Mouse (Mus musculus): ENCODE measurements around the gene Gars. TPM values are rescaled to one million over a fixed set of nuclear protein-coding genes. Genes with fewer than 3 reads are reported as not detected.
A peak's percentile ranks its signal among the peaks of the same experiment; 100 is the strongest.

The Gars gene
- total and polyA plus RNA-seq, 3 experiments, result 26.7 to 60.4 (median 55.1) TPM

GRCm38 (mm10) chr6:55038671-55039445, 1.1 kb downstream of the Gars start:
- Histone ChIP-seq H3K36me3 (ENCODE audit: control insufficient read depth, insufficient read depth, low read length) (no peaks in the 10 kb centered on the region), H3K27me3 (ENCODE audit: control insufficient read depth, insufficient read depth, low read length) (no peaks in the 10 kb centered on the region), H3K27ac (peak overlapping the region; percentile 94), H3K79me2 (replicated peaks; ENCODE audit: control insufficient read depth, insufficient read depth, low read length) (peaks cover 4% of the 10 kb centered on the region), H3K9ac (ENCODE audit: low read depth, low read length) (peak overlapping the region; percentile 91), H3K4me1 (ENCODE audit: control insufficient read depth, insufficient read depth, low read length) (peaks cover 5% of the 10 kb centered on the region), H3K4me3 (peak overlapping the region; percentile 75)
- no peak for DNase-seq
- 4% methylated on average over 12 of the region's 12 CpGs for WGBS
- TF ChIP-seq CTCF (IDR thresholded peaks at IDR 0.05) (no peak), POLR2A (IDR thresholded peaks at IDR 0.05; ENCODE audit: insufficient read depth, low read depth, low read length) (no peak)
- intact Hi-C loops (cut with DNase I), result no loop called here

DNA sequence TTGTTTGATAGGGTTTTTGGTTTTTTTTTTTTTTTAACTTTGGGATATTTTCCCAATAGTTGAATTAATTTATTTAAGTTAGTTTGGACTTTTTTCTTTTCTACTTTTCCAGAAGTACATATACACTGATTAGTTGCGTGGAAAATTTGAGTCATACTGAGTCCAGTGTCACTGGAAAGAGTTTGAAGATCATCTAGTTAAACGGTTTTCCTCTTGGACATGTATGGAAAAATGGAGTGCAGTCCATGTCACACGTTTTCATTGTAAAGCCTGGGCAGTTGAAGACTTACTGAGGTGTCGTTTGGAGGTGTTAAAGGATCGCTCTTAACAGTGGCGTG, 1.6 kb downstream of the Gars start:
- WGBS, result 55% methylated on average over 6 of the region's 6 CpGs
- H3K9ac ChIP-seq (ENCODE audit: low read depth, low read length), result no peak overlapping the region
- no peak for DNase-seq
- intact Hi-C loops (cut with DNase I), result no loop called here
- no peak overlapping the region for H3K27ac ChIP-seq
- H3K27me3 ChIP-seq (ENCODE audit: control insufficient read depth, insufficient read depth, low read length), result no peaks in the 10 kb centered on the region
- no peak for TF ChIP-seq CTCF (IDR thresholded peaks at IDR 0.05)
- TF ChIP-seq POLR2A (IDR thresholded peaks at IDR 0.05; ENCODE audit: insufficient read depth, low read depth, low read length), result no peak
- TF ChIP-seq EP300 (IDR thresholded peaks at IDR 0.05; ENCODE audit: insufficient read depth, low read depth, low read length), result no peak
- no peaks in the 10 kb centered on the region for H3K36me3 ChIP-seq (ENCODE audit: control insufficient read depth, insufficient read depth, low read length)
- no peak overlapping the region for H3K4me3 ChIP-seq
- H3K79me2 ChIP-seq (replicated peaks; ENCODE audit: control insufficient read depth, insufficient read depth, low read length), result peaks cover 8% of the 10 kb centered on the region
- peaks cover 7% of the 10 kb centered on the region for H3K4me1 ChIP-seq (ENCODE audit: control insufficient read depth, insufficient read depth, low read length)

DNA sequence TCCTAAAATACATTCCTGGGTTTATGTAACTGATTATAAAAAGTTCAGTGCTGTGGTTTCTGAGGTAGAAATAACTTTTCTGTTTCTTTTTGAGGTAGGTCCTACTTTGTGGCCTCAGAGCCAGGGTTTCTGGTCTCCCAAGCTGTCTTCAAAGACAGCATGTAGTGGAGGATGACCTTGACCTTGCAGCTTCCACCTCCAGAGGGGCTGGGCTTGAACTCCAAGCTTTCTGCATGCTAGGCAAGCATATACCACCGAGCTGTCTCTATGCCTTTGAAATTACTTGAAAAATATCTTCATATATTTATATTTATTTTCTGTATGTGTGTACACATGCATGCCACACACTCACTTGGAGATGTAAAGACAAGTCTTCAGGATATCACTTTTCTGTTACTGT, 2.2 kb downstream of the Gars start:
- Histone ChIP-seq H3K9ac (ENCODE audit: low read depth, low read length) (no peak overlapping the region), H3K27ac (no peak overlapping the region), H3K79me2 (replicated peaks; ENCODE audit: control insufficient read depth, insufficient read depth, low read length) (peaks cover 8% of the 10 kb centered on the region), H3K27me3 (ENCODE audit: control insufficient read depth, insufficient read depth, low read length) (no peaks in the 10 kb centered on the region), H3K4me1 (ENCODE audit: control insufficient read depth, insufficient read depth, low read length) (peaks cover 7% of the 10 kb centered on the region), H3K36me3 (ENCODE audit: control insufficient read depth, insufficient read depth, low read length) (no peaks in the 10 kb centered on the region), H3K4me3 (no peak overlapping the region)
- WGBS, result 35% methylated on average over 1 of the region's 1 CpGs
- DNase-seq, result no peak
- intact Hi-C loops (cut with DNase I), result no loop called here
- TF ChIP-seq POLR2A (IDR thresholded peaks at IDR 0.05; ENCODE audit: insufficient read depth, low read depth, low read length), result no peak
- TF ChIP-seq EP300 (IDR thresholded peaks at IDR 0.05; ENCODE audit: insufficient read depth, low read depth, low read length), result no peak
- no peak for TF ChIP-seq CTCF (IDR thresholded peaks at IDR 0.05)

- no peak for DNase-seq
- intact Hi-C loops (cut with DNase I), result no loop called here
- WGBS, result 44% methylated on average over 8 of the region's 8 CpGs
- Histone ChIP-seq H3K4me1 (ENCODE audit: control insufficient read depth, insufficient read depth, low read length) (peaks cover 6% of the 10 kb centered on the region), H3K27ac (no peak overlapping the region), H3K4me3 (no peak overlapping the region), H3K9ac (ENCODE audit: low read depth, low read length) (no peak overlapping the region), H3K79me2 (replicated peaks; ENCODE audit: control insufficient read depth, insufficient read depth, low read length) (peaks cover 8% of the 10 kb centered on the region), H3K36me3 (ENCODE audit: control insufficient read depth, insufficient read depth, low read length) (no peaks in the 10 kb centered on the region), H3K27me3 (ENCODE audit: control insufficient read depth, insufficient read depth, low read length) (no peaks in the 10 kb centered on the region)
- no peak for TF ChIP-seq POLR2A (IDR thresholded peaks at IDR 0.05; ENCODE audit: insufficient read depth, low read depth, low read length)
- TF ChIP-seq CTCF (IDR thresholded peaks at IDR 0.05), result no peak
- TF ChIP-seq EP300 (IDR thresholded peaks at IDR 0.05; ENCODE audit: insufficient read depth, low read depth, low read length), result no peak
These were observed 5.4 kb downstream of the Gars start for GRCm38 (mm10) chr6:55043206-55043605.

- Histone ChIP-seq H3K4me3 (no peak overlapping the region), H3K27me3 (ENCODE audit: control insufficient read depth, insufficient read depth, low read length) (no peaks in the 10 kb centered on the region), H3K4me1 (ENCODE audit: control insufficient read depth, insufficient read depth, low read length) (peaks cover 3% of the 10 kb centered on the region), H3K36me3 (ENCODE audit: control insufficient read depth, insufficient read depth, low read length) (no peaks in the 10 kb centered on the region), H3K9ac (ENCODE audit: low read depth, low read length) (no peak overlapping the region), H3K27ac (no peak overlapping the region), H3K79me2 (replicated peaks; ENCODE audit: control insufficient read depth, insufficient read depth, low read length) (peaks cover 8% of the 10 kb centered on the region)
- no peak for TF ChIP-seq POLR2A (IDR thresholded peaks at IDR 0.05; ENCODE audit: insufficient read depth, low read depth, low read length)
- TF ChIP-seq EP300 (IDR thresholded peaks at IDR 0.05; ENCODE audit: insufficient read depth, low read depth, low read length), result no peak
- TF ChIP-seq CTCF (IDR thresholded peaks at IDR 0.05), result no peak
- intact Hi-C loops (cut with DNase I), result no loop called here
- no peak for DNase-seq
- 79% methylated on average over 5 of the region's 5 CpGs for WGBS
These were observed 6.7 kb downstream of the Gars start for GRCm38 (mm10) chr6:55044542-55044941.

- Histone ChIP-seq H3K27me3 (ENCODE audit: control insufficient read depth, insufficient read depth, low read length) (no peaks in the 10 kb centered on the region), H3K79me2 (replicated peaks; ENCODE audit: control insufficient read depth, insufficient read depth, low read length) (peaks cover 8% of the 10 kb centered on the region), H3K27ac (no peak overlapping the region), H3K4me3 (no peak overlapping the region), H3K36me3 (ENCODE audit: control insufficient read depth, insufficient read depth, low read length) (no peaks in the 10 kb centered on the region), H3K9ac (ENCODE audit: low read depth, low read length) (no peak overlapping the region), H3K4me1 (ENCODE audit: control insufficient read depth, insufficient read depth, low read length) (peaks cover 3% of the 10 kb centered on the region)
- 28% methylated on average over 1 of the region's 1 CpGs for WGBS
- intact Hi-C loops (cut with DNase I), result no loop called here
- no peak for DNase-seq
- TF ChIP-seq EP300 (IDR thresholded peaks at IDR 0.05; ENCODE audit: insufficient read depth, low read depth, low read length), result no peak
- TF ChIP-seq POLR2A (IDR thresholded peaks at IDR 0.05; ENCODE audit: insufficient read depth, low read depth, low read length), result no peak
- TF ChIP-seq CTCF (IDR thresholded peaks at IDR 0.05), result no peak
These were observed 7.5 kb downstream of the Gars start for GRCm38 (mm10) chr6:55045326-55045725.

Measured in heart, adult 2 months (tissue).